Mouse (Mus musculus): Measurements from ENCODE around the gene Prr29. TPM values are rescaled to one million over a fixed set of nuclear protein-coding genes. Genes with fewer than 3 reads are reported as not detected.

The Prr29 gene
- total RNA-seq, 2 experiments from 2014 or later, result not detected

- ATAC-seq (replicated peaks; ENCODE audit: low FRiP score, low TSS enrichment, poor library complexity, severe bottlenecking), result no peak
Observed at GRCm38 (mm10) chr11:106351941-106352340, 13.3 kb upstream of the Prr29 start.

GRCm38 (mm10) chr11:106353188-106353587, 12.1 kb upstream of the Prr29 start, which contains the start of gene Scn4a:
TSS of gene Scn4a (minus strand) at chr11:106353288.
- no peak for ATAC-seq (replicated peaks; ENCODE audit: low FRiP score, low TSS enrichment, poor library complexity, severe bottlenecking)

- ATAC-seq (replicated peaks; ENCODE audit: low FRiP score, low TSS enrichment, poor library complexity, severe bottlenecking), result no peak
Observed at GRCm38 (mm10) chr11:106354181-106354580, 11.1 kb upstream of the Prr29 start.

GRCm38 (mm10) chr11:106355382-106356128, 9.7 kb upstream of the Prr29 start:
- ATAC-seq (replicated peaks; ENCODE audit: low FRiP score, low TSS enrichment, poor library complexity, severe bottlenecking), result no peak

GRCm38 (mm10) chr11:106359350-106359749, 5.9 kb upstream of the Prr29 start:
- ATAC-seq (replicated peaks; ENCODE audit: low FRiP score, low TSS enrichment, poor library complexity, severe bottlenecking), result no peak

GRCm38 (mm10) chr11:106364712-106365111, 560 bp upstream of the Prr29 start:
- ATAC-seq (replicated peaks; ENCODE audit: low FRiP score, low TSS enrichment, poor library complexity, severe bottlenecking), result no peak

- ATAC-seq (replicated peaks; ENCODE audit: low FRiP score, low TSS enrichment, poor library complexity, severe bottlenecking), result peak; percentile 84
Observed at GRCm38 (mm10) chr11:106366316-106366715, 1.0 kb downstream of the Prr29 start.

- 0 out of 2 replicates have a peak, but pooled peaks have one; percentile 28 for ATAC-seq (replicated peaks; ENCODE audit: low FRiP score, low TSS enrichment, poor library complexity, severe bottlenecking)
Observed at GRCm38 (mm10) chr11:106373998-106374397, 8.7 kb downstream of the Prr29 start.

- ATAC-seq (replicated peaks; ENCODE audit: low FRiP score, low TSS enrichment, poor library complexity, severe bottlenecking), result no peak
Observed at GRCm38 (mm10) chr11:106374559-106374958, 9.3 kb downstream of the Prr29 start.

- ATAC-seq (replicated peaks; ENCODE audit: low FRiP score, low TSS enrichment, poor library complexity, severe bottlenecking), result no peak
Observed at GRCm38 (mm10) chr11:106374979-106375378, 9.7 kb downstream of the Prr29 start.

GRCm38 (mm10) chr11:106381011-106381410, 15.7 kb downstream of the Prr29 start:
- ATAC-seq (replicated peaks; ENCODE audit: low FRiP score, low TSS enrichment, poor library complexity, severe bottlenecking), result no peak

- ATAC-seq (replicated peaks; ENCODE audit: low FRiP score, low TSS enrichment, poor library complexity, severe bottlenecking), result no peak
Observed at GRCm38 (mm10) chr11:106381883-106382282, 16.6 kb downstream of the Prr29 start.

GRCm38 (mm10) chr11:106382424-106382823, 17.2 kb downstream of the Prr29 start:
- ATAC-seq (replicated peaks; ENCODE audit: low FRiP score, low TSS enrichment, poor library complexity, severe bottlenecking), result peak; percentile 55

- no peak for ATAC-seq (replicated peaks; ENCODE audit: low FRiP score, low TSS enrichment, poor library complexity, severe bottlenecking)
Observed at GRCm38 (mm10) chr11:106383051-106383790, 17.9 kb downstream of the Prr29 start.

- peak; percentile 60 for ATAC-seq (replicated peaks; ENCODE audit: low FRiP score, low TSS enrichment, poor library complexity, severe bottlenecking)
Observed at GRCm38 (mm10) chr11:106386409-106386808, 21.1 kb downstream of the Prr29 start.

GRCm38 (mm10) chr11:106387020-106387419, 21.7 kb downstream of the Prr29 start:
- no peak for ATAC-seq (replicated peaks; ENCODE audit: low FRiP score, low TSS enrichment, poor library complexity, severe bottlenecking)

- ATAC-seq (replicated peaks; ENCODE audit: low FRiP score, low TSS enrichment, poor library complexity, severe bottlenecking), result no peak
Observed at GRCm38 (mm10) chr11:106387791-106388216, 22.5 kb downstream of the Prr29 start, which contains the start of gene Icam2. TSS of gene Icam2 (minus strand) at chr11:106388075.

GRCm38 (mm10) chr11:106389611-106390010, 24.3 kb downstream of the Prr29 start:
- ATAC-seq (replicated peaks; ENCODE audit: low FRiP score, low TSS enrichment, poor library complexity, severe bottlenecking), result no peak

GRCm38 (mm10) chr11:106390757-106391156, 25.5 kb downstream of the Prr29 start:
- no peak for ATAC-seq (replicated peaks; ENCODE audit: low FRiP score, low TSS enrichment, poor library complexity, severe bottlenecking)

- peak; percentile 72 for ATAC-seq (replicated peaks; ENCODE audit: low FRiP score, low TSS enrichment, poor library complexity, severe bottlenecking)
Observed at GRCm38 (mm10) chr11:106391546-106392188, 26.4 kb downstream of the Prr29 start.

Measured in megakaryocyte-erythroid progenitor cell, adult 5-6 weeks (primary cell).